Mouse (Mus musculus) MEL (cell line): ENCODE data around the gene Kansl1. TPM values are rescaled to one million over a fixed set of nuclear protein-coding genes. Genes with fewer than 3 reads are reported as not detected.

ENCODE experiments used
- DNase-seq: peaks from one replicate; pipeline ENCODE4 v3.0.0; 2011; ENCODE audit warnings: low read depth, low spot score
- H3K27ac ChIP-seq: 2 replicates; pipeline ENCODE4 v1.5.1; 2012; ENCODE audit warnings: low read depth, mild to moderate bottlenecking, control low read depth, low read length, moderate library complexity; ENCODE audit not compliant: control insufficient read depth
- H3K27me3 ChIP-seq, 2 experiments: fragments of 150-350 bp in 1 of 2; sonication (generic) in 1 of 2; 2 replicates each; pipeline ENCODE4 v1.6.1; 2012; ENCODE audit warnings: low read length in 2 of 2, mild to moderate bottlenecking in 2 of 2, improper control_type of control experiment in 1 of 2, moderate library complexity in 1 of 2; ENCODE audit not compliant: insufficient read depth in 2 of 2, control insufficient read depth in 1 of 2
- H3K36me3 ChIP-seq, 2 experiments: 2 replicates each; pipeline ENCODE4 v1.6.1; 2012 to 2014; ENCODE audit warnings: low read length in 2 of 2, improper control_type of control experiment in 1 of 2, inconsistent platforms in 1 of 2, mild to moderate bottlenecking in 1 of 2; ENCODE audit not compliant: insufficient read depth in 2 of 2, control insufficient read depth in 1 of 2
- H3K4me1 ChIP-seq, 2 experiments: fragments of 150-350 bp in 1 of 2; sonication (generic) in 1 of 2; 2 replicates each; pipeline ENCODE4 v1.6.1; 2012; ENCODE audit warnings: low read length in 2 of 2, improper control_type of control experiment in 1 of 2, mild to moderate bottlenecking in 1 of 2; ENCODE audit not compliant: insufficient read depth in 2 of 2, control insufficient read depth in 1 of 2
- H3K4me3 ChIP-seq, 2 experiments: fragments of 150-350 bp in 1 of 2; sonication (generic) in 1 of 2; 2 replicates each; pipeline ENCODE4 v1.5.1; 2012; ENCODE audit warnings: low read depth in 2 of 2, low read length in 2 of 2, mild to moderate bottlenecking in 2 of 2, moderate library complexity in 2 of 2, control low read depth in 1 of 2, improper control_type of control experiment in 1 of 2; ENCODE audit not compliant: control insufficient read depth in 1 of 2, insufficient read depth in 1 of 2
- H3K79me2 ChIP-seq: 2 replicates; pipeline ENCODE4 v1.6.1; 2012; ENCODE audit warnings: mild to moderate bottlenecking, low read length, moderate library complexity; ENCODE audit not compliant: control insufficient read depth, poor library complexity, insufficient read depth
- H3K9ac ChIP-seq: 2 replicates; pipeline ENCODE4 v1.6.1; 2012; ENCODE audit warnings: low read depth, mild to moderate bottlenecking, control low read depth, low read length, moderate library complexity; ENCODE audit not compliant: control insufficient read depth, poor library complexity, severe bottlenecking
- H3K9me3 ChIP-seq: fragments of 150-350 bp; sonication (generic); replicated peaks from 2 replicates; pipeline ENCODE4 v1.6.1; 2012; ENCODE audit warnings: mild to moderate bottlenecking, low read length, improper control_type of control experiment, moderate library complexity; ENCODE audit not compliant: insufficient read depth
- CTCF ChIP-seq, 3 experiments: IDR thresholded peaks in 2 of 3; conservative IDR thresholded peaks in 1 of 3; 2 replicates each; pipeline ENCODE4 v1.5.1; 2011 to 2012; ENCODE audit warnings: low read length in 3 of 3, low read depth in 2 of 3, mild to moderate bottlenecking in 2 of 3, improper control_type of control experiment in 1 of 3, inconsistent platforms in 1 of 3, mixed read lengths in 1 of 3, moderate library complexity in 1 of 3; ENCODE audit not compliant: control insufficient read depth in 1 of 3, insufficient read depth in 1 of 3, poor library complexity in 1 of 3, severe bottlenecking in 1 of 3
- E2F4 ChIP-seq: IDR thresholded peaks from 2 replicates; pipeline ENCODE4 v1.6.1; 2011; ENCODE audit warnings: low read depth, low read length, improper control_type of control experiment, borderline replicate concordance
- ETS1 ChIP-seq: IDR thresholded peaks from 2 replicates; pipeline ENCODE4 v1.6.1; 2012; ENCODE audit warnings: low read depth, mild to moderate bottlenecking, inconsistent platforms, low read length, improper control_type of control experiment, moderate library complexity
- GABPA ChIP-seq: IDR thresholded peaks from 2 replicates; pipeline ENCODE4 v1.6.1; 2012; ENCODE audit warnings: low read depth, mild to moderate bottlenecking, inconsistent platforms, low read length, improper control_type of control experiment, moderate library complexity
- GATA1 ChIP-seq: IDR thresholded peaks from 2 replicates; pipeline ENCODE4 v1.6.1; 2011; ENCODE audit warnings: low read depth, low read length, improper control_type of control experiment
- HCFC1 ChIP-seq: IDR thresholded peaks from 2 replicates; pipeline ENCODE4 v1.6.1; 2012; ENCODE audit warnings: low read depth, mild to moderate bottlenecking, inconsistent platforms, low read length, improper control_type of control experiment, moderate library complexity
- MAFK ChIP-seq: IDR thresholded peaks from 2 replicates; pipeline ENCODE4 v1.6.1; 2011; ENCODE audit warnings: low read depth, mild to moderate bottlenecking, low read length, improper control_type of control experiment, borderline replicate concordance
- MAX ChIP-seq: IDR thresholded peaks from 2 replicates; pipeline ENCODE4 v1.6.1; 2011; ENCODE audit warnings: low read length, improper control_type of control experiment
- MEF2A ChIP-seq: IDR thresholded peaks from 2 replicates; pipeline ENCODE4 v1.6.1; 2014; ENCODE audit warnings: low read depth, mild to moderate bottlenecking, inconsistent platforms, low read length, improper control_type of control experiment; ENCODE audit not compliant: poor library complexity, insufficient replicate concordance, severe bottlenecking; ENCODE audit errors: extremely low read depth
- MYB ChIP-seq: IDR thresholded peaks from 2 replicates; pipeline ENCODE4 v1.6.1; 2011; ENCODE audit warnings: mild to moderate bottlenecking, low read depth, low read length, improper control_type of control experiment
- MYC ChIP-seq: IDR thresholded peaks from 2 replicates; pipeline ENCODE4 v1.6.1; 2011; ENCODE audit warnings: low read depth, mild to moderate bottlenecking, low read length, improper control_type of control experiment, moderate library complexity
- NRF1 ChIP-seq: IDR thresholded peaks from 2 replicates; pipeline ENCODE4 v1.6.1; 2014; ENCODE audit warnings: low read depth, mild to moderate bottlenecking, inconsistent platforms, low read length, improper control_type of control experiment, moderate library complexity; ENCODE audit not compliant: poor library complexity, insufficient read depth, severe bottlenecking
- POLR2A ChIP-seq, 2 experiments: IDR thresholded peaks; 2 replicates each; pipeline ENCODE4 v1.6.1; 2011 to 2012; ENCODE audit warnings: low read length in 2 of 2, mild to moderate bottlenecking in 2 of 2, control low read depth in 1 of 2, improper control_type of control experiment in 1 of 2, low read depth in 1 of 2, moderate library complexity in 1 of 2; ENCODE audit not compliant: control insufficient read depth in 1 of 2, insufficient read depth in 1 of 2, poor library complexity in 1 of 2
- POLR2AphosphoS2 ChIP-seq: IDR thresholded peaks from 2 replicates; pipeline ENCODE4 v1.6.1; 2011; ENCODE audit warnings: low read length, improper control_type of control experiment
- POLR2AphosphoS5 ChIP-seq: IDR thresholded peaks from 2 replicates; pipeline ENCODE4 v1.6.1; 2012; ENCODE audit warnings: low read depth, borderline replicate concordance, mild to moderate bottlenecking, inconsistent platforms, low read length, moderate library complexity, mixed read lengths
- RAD21 ChIP-seq: IDR thresholded peaks from 2 replicates; pipeline ENCODE4 v1.6.1; 2011; ENCODE audit warnings: mild to moderate bottlenecking, low read depth, low read length, improper control_type of control experiment
- SIN3A ChIP-seq: IDR thresholded peaks from 2 replicates; pipeline ENCODE4 v1.6.1; 2012; ENCODE audit warnings: low read length, improper control_type of control experiment, inconsistent platforms
- TAL1 ChIP-seq: IDR thresholded peaks from 2 replicates; pipeline ENCODE4 v1.6.1; 2012; ENCODE audit warnings: mild to moderate bottlenecking, inconsistent platforms, low read length, moderate library complexity, mixed read lengths
- UBTF ChIP-seq: IDR thresholded peaks from 2 replicates; pipeline ENCODE4 v1.6.1; 2012; ENCODE audit warnings: low read depth, mild to moderate bottlenecking, inconsistent platforms, low read length, improper control_type of control experiment, moderate library complexity, borderline replicate concordance; ENCODE audit not compliant: insufficient read depth
- USF1 ChIP-seq: IDR thresholded peaks from 2 replicates; pipeline ENCODE4 v1.6.1; 2014; ENCODE audit warnings: low read depth, mild to moderate bottlenecking, inconsistent platforms, low read length, improper control_type of control experiment, moderate library complexity
- USF2 ChIP-seq, 2 experiments: IDR thresholded peaks; 2 replicates each; pipeline ENCODE4 v1.6.1; 2011 to 2012; ENCODE audit warnings: improper control_type of control experiment in 2 of 2, low read length in 2 of 2, borderline replicate concordance in 1 of 2, inconsistent platforms in 1 of 2, low read depth in 1 of 2, mild to moderate bottlenecking in 1 of 2; ENCODE audit not compliant: insufficient read depth in 1 of 2
- ZKSCAN1 ChIP-seq: IDR thresholded peaks from 2 replicates; pipeline ENCODE4 v1.6.1; 2012; ENCODE audit warnings: low read depth, mild to moderate bottlenecking, inconsistent platforms, low read length, improper control_type of control experiment, moderate library complexity
- ZMIZ1 ChIP-seq: IDR thresholded peaks from 2 replicates; pipeline ENCODE4 v1.6.1; 2012; ENCODE audit warnings: low read depth, mild to moderate bottlenecking, inconsistent platforms, low read length, improper control_type of control experiment, moderate library complexity
- polyA plus RNA-seq, 2 experiments: library from polyadenylated mRNA; stranded (reverse) in 1 of 2; unstranded in 1 of 2; fragments of >175 nt in 1 of 2; fragments of >200 nt in 1 of 2; gene quantifications; 2 replicates each; pipeline versions ENCODE4 v1.2.1 to v1.2.4; 2012; ENCODE audit warnings: low replicate concordance in 2 of 2, low read depth in 1 of 2; ENCODE audit not compliant: insufficient read length in 2 of 2, insufficient read depth in 1 of 2, missing spikeins in 1 of 2
- total RNA-seq: library from RNA; depleted of rRNA; stranded (reverse); fragments of 300-350 nt; gene quantifications from 2 replicates; pipeline ENCODE4 v1.2.3, GENCODE M21; 2012

The Kansl1 gene
- total and polyA plus RNA-seq, 3 experiments: 14.9 to 76.3 (median 56.4) TPM

GRCm38 (mm10) chr11:104346931-104347330 lies 121.7 kb downstream of the Kansl1 start (continued):
- TF ChIP-seq TAL1: no peak
- TF ChIP-seq, all 39 proteins: peak for 7

- no peaks in the 10 kb centered on the region for H3K27me3 ChIP-seq
- TF ChIP-seq ZKSCAN1: no peak
- no peak for TF ChIP-seq ETS1
- TF ChIP-seq MAX: no peak
- no peak for TF ChIP-seq POLR2A (IDR thresholded peaks at IDR 0.05; ENCODE audit: control insufficient read depth in 1 of 2, insufficient read depth in 1 of 2, low read depth in 1 of 2, low read length in 2 of 2, poor library complexity in 1 of 2)
- TF ChIP-seq E2F4: no peak
- no peak for TF ChIP-seq CTCF (IDR thresholded peaks at IDR 0.05 in 2 of 3, conservative IDR thresholded peaks at IDR 0.05 in 1 of 3; ENCODE audit: control insufficient read depth in 1 of 3, insufficient read depth in 1 of 3, low read depth in 2 of 3, low read length in 3 of 3, poor library complexity in 1 of 3, severe bottlenecking in 1 of 3)
- TF ChIP-seq MYB: no peak
- TF ChIP-seq SIN3A: no peak
- no peak for TF ChIP-seq POLR2AphosphoS5
- TF ChIP-seq USF2 (IDR thresholded peaks at IDR 0.05; ENCODE audit: borderline replicate concordance in 1 of 2, insufficient read depth in 1 of 2, low read depth in 1 of 2, low read length in 2 of 2): no peak
- no peak for TF ChIP-seq MYC
- no peak for TF ChIP-seq MAFK
- H3K36me3 ChIP-seq: peaks cover 0 to 18% of the 10 kb centered on the region in 2 experiments; a peak in 2 of 4 replicates
- no peak overlapping the region for H3K9ac ChIP-seq
- DNase-seq: no peak
- no peaks in the 10 kb centered on the region for H3K9me3 ChIP-seq
- H3K4me1 ChIP-seq: no peaks in the 10 kb centered on the region
- no peak overlapping the region for H3K4me3 ChIP-seq
- H3K79me2 ChIP-seq: no peaks in the 10 kb centered on the region
- no peak overlapping the region for H3K27ac ChIP-seq
Observed at GRCm38 (mm10) chr11:104334946-104335345, 133.7 kb downstream of the Kansl1 start.

- H3K9ac ChIP-seq: no peak overlapping the region
- H3K4me3 ChIP-seq: no peak overlapping the region
- H3K4me1 ChIP-seq: no peaks in the 10 kb centered on the region
- TF ChIP-seq GATA1 (no peak), GABPA (no peak), USF2 (IDR thresholded peaks at IDR 0.05; ENCODE audit: borderline replicate concordance in 1 of 2, insufficient read depth in 1 of 2, low read depth in 1 of 2, low read length in 2 of 2) (no peak), MYB (no peak), ZMIZ1 (no peak), ZKSCAN1 (no peak), NRF1 (no peak), CTCF (IDR thresholded peaks at IDR 0.05 in 2 of 3, conservative IDR thresholded peaks at IDR 0.05 in 1 of 3; ENCODE audit: control insufficient read depth in 1 of 3, insufficient read depth in 1 of 3, low read depth in 2 of 3, low read length in 3 of 3, poor library complexity in 1 of 3, severe bottlenecking in 1 of 3) (no peak), MEF2A (no peak), UBTF (no peak), MAX (no peak), SIN3A (no peak), MAFK (no peak), TAL1 (no peak), USF1 (no peak), HCFC1 (no peak), RAD21 (no peak), POLR2AphosphoS2 (no peak)
- no peaks in the 10 kb centered on the region for H3K79me2 ChIP-seq
- no peaks in the 10 kb centered on the region for H3K27me3 ChIP-seq
- H3K27ac ChIP-seq: no peak overlapping the region
- no peak for DNase-seq
- no peaks in the 10 kb centered on the region for H3K9me3 ChIP-seq
- H3K36me3 ChIP-seq: peaks cover 0 to 18% of the 10 kb centered on the region in 2 experiments; a peak in 2 of 4 replicates
Observed at GRCm38 (mm10) chr11:104334115-104334514, 134.5 kb downstream of the Kansl1 start.
